Mouse (Mus musculus): ENCODE data around the gene Atp10a. TPM values are rescaled to one million over a fixed set of nuclear protein-coding genes. Genes with fewer than 3 reads are reported as not detected.

Gene Atp10a
- polyA plus RNA-seq (2014; fragmentation: Nextera tagmentation; extraction: Ambion mirVana): 2.7 and 4.0 TPM in 2 replicates

DNA sequence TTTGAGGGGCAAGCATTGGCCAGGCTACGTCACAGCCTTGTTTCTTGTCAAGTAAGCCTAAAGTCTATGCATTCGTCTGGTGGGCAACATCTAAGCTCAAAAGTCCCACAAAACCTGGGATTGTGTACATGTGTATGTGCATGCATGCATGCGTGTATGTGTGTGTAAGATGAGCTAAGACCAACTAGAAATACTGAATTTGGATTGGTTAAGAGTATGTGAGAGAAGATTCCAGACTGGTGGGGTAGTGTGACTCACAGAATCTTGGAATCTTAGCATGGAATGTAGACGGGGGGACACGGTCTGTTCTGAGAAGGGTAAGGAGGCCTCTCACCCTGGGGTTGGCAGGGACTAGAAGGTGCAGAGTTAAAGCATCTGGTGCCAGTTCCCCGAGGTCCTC lies at the start of gene Atp10a:
Atp10a (plus strand) TSS at position 301 of the 400 bp plus-strand sequence.
- Histone ChIP-seq H3K9me3 (ENCODE audit: control insufficient read depth, low read length) (no peaks in the 10 kb centered on the region), H3K4me3 (ENCODE audit: low read depth, low read length) (no peak within 1 kb of the TSS), H3K36me3 (ENCODE audit: control insufficient read depth, insufficient read depth, low read length) (no peaks in the 10 kb centered on the region), H3K9ac (ENCODE audit: low read length) (no peak within 1 kb of the TSS), H3K27ac (ENCODE audit: low read depth, low read length) (no peak within 1 kb of the TSS), H3K4me2 (ENCODE audit: low read depth, low read length, severe bottlenecking) (no peak within 1 kb of the TSS), H3K4me1 (replicated peaks; ENCODE audit: control insufficient read depth, insufficient read depth, low read length) (0 out of 2 replicates have a peak, but pooled peaks cover 2% of the 10 kb centered on the region), H3K27me3 (ENCODE audit: control insufficient read depth, insufficient read depth, low read length) (no peaks in the 10 kb centered on the region)
- ATAC-seq (replicated peaks; ENCODE audit: low FRiP score) (no peak), DNase-seq (ENCODE audit: low spot score) (no peak)
- 86% methylated on average over 6 of the region's 6 CpGs for WGBS

- H3K36me3 ChIP-seq (ENCODE audit: control insufficient read depth, insufficient read depth, low read length): no peaks in the 10 kb centered on the region
- no peak for ATAC-seq (replicated peaks; ENCODE audit: low FRiP score)
- no peak for DNase-seq (ENCODE audit: low spot score)
- H3K9ac ChIP-seq (ENCODE audit: low read length): no peak overlapping the region
- no peaks in the 10 kb centered on the region for H3K27me3 ChIP-seq (ENCODE audit: control insufficient read depth, insufficient read depth, low read length)
- WGBS: 79% methylated on average over 1 of the region's 1 CpGs
- H3K4me2 ChIP-seq (ENCODE audit: low read depth, low read length, severe bottlenecking): no peak overlapping the region
- no peak overlapping the region for H3K4me3 ChIP-seq (ENCODE audit: low read depth, low read length)
- no peaks in the 10 kb centered on the region for H3K9me3 ChIP-seq (ENCODE audit: control insufficient read depth, low read length)
- no peaks in the 10 kb centered on the region for H3K4me1 ChIP-seq (replicated peaks; ENCODE audit: control insufficient read depth, insufficient read depth, low read length)
- no peak overlapping the region for H3K27ac ChIP-seq (ENCODE audit: low read depth, low read length)
These were observed 37.9 kb upstream of the Atp10a start for GRCm38 (mm10) chr7:58618048-58618447.

- Histone ChIP-seq H3K4me1 (replicated peaks; ENCODE audit: control insufficient read depth, insufficient read depth, low read length) (no peaks in the 10 kb centered on the region), H3K27me3 (ENCODE audit: control insufficient read depth, insufficient read depth, low read length) (no peaks in the 10 kb centered on the region), H3K4me3 (ENCODE audit: low read depth, low read length) (no peak overlapping the region), H3K9me3 (ENCODE audit: control insufficient read depth, low read length) (no peaks in the 10 kb centered on the region), H3K9ac (ENCODE audit: low read length) (no peak overlapping the region), H3K4me2 (ENCODE audit: low read depth, low read length, severe bottlenecking) (no peak overlapping the region), H3K27ac (ENCODE audit: low read depth, low read length) (no peak overlapping the region), H3K36me3 (ENCODE audit: control insufficient read depth, insufficient read depth, low read length) (no peaks in the 10 kb centered on the region)
- DNase-seq (ENCODE audit: low spot score): no peak
- WGBS: 85% methylated on average over 9 of the region's 9 CpGs
- no peak for ATAC-seq (replicated peaks; ENCODE audit: low FRiP score)
These were observed 29.4 kb upstream of the Atp10a start for GRCm38 (mm10) chr7:58626305-58627155.

DNA sequence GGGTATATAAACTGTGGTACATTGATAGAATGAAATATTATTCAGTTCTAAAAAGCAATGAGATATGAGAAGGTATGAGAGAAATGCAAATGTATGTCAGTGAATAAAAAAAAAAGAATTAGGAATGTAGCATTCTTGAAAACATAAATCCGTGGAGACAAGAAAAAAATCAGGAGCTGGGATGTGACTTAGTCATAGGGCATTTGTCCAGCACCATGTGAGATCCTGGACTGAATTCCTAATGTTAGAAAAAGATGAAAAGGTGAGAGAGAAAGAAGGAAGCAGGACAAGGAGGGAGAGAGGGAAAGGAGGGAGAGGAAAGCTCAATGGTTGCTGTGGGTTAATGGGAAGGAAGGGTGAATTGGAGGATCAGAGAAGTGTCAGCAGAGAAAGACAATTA lies 28.6 kb upstream of the Atp10a start:
- H3K36me3 ChIP-seq (ENCODE audit: control insufficient read depth, insufficient read depth, low read length): no peaks in the 10 kb centered on the region
- H3K27me3 ChIP-seq (ENCODE audit: control insufficient read depth, insufficient read depth, low read length): no peaks in the 10 kb centered on the region
- WGBS: 81% methylated on average over 1 of the region's 1 CpGs
- no peak overlapping the region for H3K4me2 ChIP-seq (ENCODE audit: low read depth, low read length, severe bottlenecking)
- no peak overlapping the region for H3K9ac ChIP-seq (ENCODE audit: low read length)
- H3K27ac ChIP-seq (ENCODE audit: low read depth, low read length): no peak overlapping the region
- H3K4me3 ChIP-seq (ENCODE audit: low read depth, low read length): no peak overlapping the region
- no peak for ATAC-seq (replicated peaks; ENCODE audit: low FRiP score)
- H3K9me3 ChIP-seq (ENCODE audit: control insufficient read depth, low read length): no peaks in the 10 kb centered on the region
- no peak for DNase-seq (ENCODE audit: low spot score)
- no peaks in the 10 kb centered on the region for H3K4me1 ChIP-seq (replicated peaks; ENCODE audit: control insufficient read depth, insufficient read depth, low read length)

DNA sequence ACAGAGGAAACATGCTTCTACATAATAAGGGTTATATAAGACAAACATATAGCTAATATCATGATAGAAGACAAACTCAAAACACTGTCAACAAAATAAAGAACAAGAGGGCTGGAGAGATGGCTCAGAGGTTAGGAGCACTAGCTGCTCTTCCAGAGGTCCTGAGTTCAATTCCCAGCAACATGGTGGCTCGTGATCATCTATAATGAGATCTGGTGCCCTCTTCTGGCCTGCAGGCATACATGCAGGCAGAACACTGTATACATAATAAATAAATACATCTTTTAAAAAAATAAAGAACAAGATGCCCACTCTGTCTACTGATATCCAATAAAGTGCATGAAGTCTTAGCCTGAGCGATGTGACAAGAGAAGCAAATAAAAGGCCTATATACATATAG lies 26.7 kb upstream of the Atp10a start:
- WGBS: 85% methylated on average over 2 of the region's 2 CpGs
- Histone ChIP-seq H3K9me3 (ENCODE audit: control insufficient read depth, low read length) (no peaks in the 10 kb centered on the region), H3K27ac (ENCODE audit: low read depth, low read length) (no peak overlapping the region), H3K4me1 (replicated peaks; ENCODE audit: control insufficient read depth, insufficient read depth, low read length) (no peaks in the 10 kb centered on the region), H3K4me2 (ENCODE audit: low read depth, low read length, severe bottlenecking) (no peak overlapping the region), H3K9ac (ENCODE audit: low read length) (no peak overlapping the region), H3K27me3 (ENCODE audit: control insufficient read depth, insufficient read depth, low read length) (no peaks in the 10 kb centered on the region), H3K4me3 (ENCODE audit: low read depth, low read length) (no peak overlapping the region), H3K36me3 (ENCODE audit: control insufficient read depth, insufficient read depth, low read length) (no peaks in the 10 kb centered on the region)
- DNase-seq (ENCODE audit: low spot score) (no peak), ATAC-seq (replicated peaks; ENCODE audit: low FRiP score) (no peak)

- WGBS: 80% methylated on average over 1 of the region's 1 CpGs
- Histone ChIP-seq H3K4me2 (ENCODE audit: low read depth, low read length, severe bottlenecking) (no peak overlapping the region), H3K9ac (ENCODE audit: low read length) (no peak overlapping the region), H3K36me3 (ENCODE audit: control insufficient read depth, insufficient read depth, low read length) (no peaks in the 10 kb centered on the region), H3K27ac (ENCODE audit: low read depth, low read length) (no peak overlapping the region), H3K9me3 (ENCODE audit: control insufficient read depth, low read length) (no peaks in the 10 kb centered on the region), H3K27me3 (ENCODE audit: control insufficient read depth, insufficient read depth, low read length) (no peaks in the 10 kb centered on the region), H3K4me3 (ENCODE audit: low read depth, low read length) (no peak overlapping the region), H3K4me1 (replicated peaks; ENCODE audit: control insufficient read depth, insufficient read depth, low read length) (no peaks in the 10 kb centered on the region)
- DNase-seq (ENCODE audit: low spot score): no peak
- ATAC-seq (replicated peaks; ENCODE audit: low FRiP score): no peak
These were observed 22.3 kb upstream of the Atp10a start for GRCm38 (mm10) chr7:58633683-58634082.

GRCm38 (mm10) chr7:58639676-58640075 lies 16.3 kb upstream of the Atp10a start:
- no peak overlapping the region for H3K27ac ChIP-seq (ENCODE audit: low read depth, low read length)
- no peaks in the 10 kb centered on the region for H3K4me1 ChIP-seq (replicated peaks; ENCODE audit: control insufficient read depth, insufficient read depth, low read length)
- H3K4me3 ChIP-seq (ENCODE audit: low read depth, low read length): no peak overlapping the region
- WGBS: 93% methylated on average over 2 of the region's 2 CpGs
- DNase-seq (ENCODE audit: low spot score) (no peak), ATAC-seq (replicated peaks; ENCODE audit: low FRiP score) (no peak)
- no peaks in the 10 kb centered on the region for H3K27me3 ChIP-seq (ENCODE audit: control insufficient read depth, insufficient read depth, low read length)
- no peaks in the 10 kb centered on the region for H3K36me3 ChIP-seq (ENCODE audit: control insufficient read depth, insufficient read depth, low read length)
- no peak overlapping the region for H3K4me2 ChIP-seq (ENCODE audit: low read depth, low read length, severe bottlenecking)
- no peak overlapping the region for H3K9ac ChIP-seq (ENCODE audit: low read length)
- no peaks in the 10 kb centered on the region for H3K9me3 ChIP-seq (ENCODE audit: control insufficient read depth, low read length)

DNA sequence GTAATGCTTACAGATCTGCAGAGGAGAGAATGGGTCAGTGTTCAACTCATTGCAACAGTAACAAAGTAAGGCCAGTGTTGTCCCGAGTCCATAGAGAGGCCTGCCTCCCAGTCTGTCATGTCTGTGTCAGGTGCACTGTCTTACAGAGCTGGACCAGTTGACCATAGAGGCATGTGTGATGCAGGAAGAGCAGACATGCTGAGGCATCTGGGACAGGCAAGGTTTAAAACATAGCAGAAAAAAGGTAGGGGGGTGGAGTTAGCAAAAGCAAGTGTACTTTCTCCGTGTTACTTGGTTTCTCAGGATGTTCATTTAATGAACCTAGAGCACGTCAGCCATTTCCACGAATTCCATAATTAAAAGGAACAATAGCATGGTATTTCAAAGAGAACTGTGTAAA lies 15.5 kb upstream of the Atp10a start:
- no peak for ATAC-seq (replicated peaks; ENCODE audit: low FRiP score)
- Histone ChIP-seq H3K27ac (ENCODE audit: low read depth, low read length) (no peak overlapping the region), H3K9me3 (ENCODE audit: control insufficient read depth, low read length) (no peaks in the 10 kb centered on the region)

GRCm38 (mm10) chr7:58641916-58642315 lies 14.1 kb upstream of the Atp10a start:
- Histone ChIP-seq H3K4me3 (ENCODE audit: low read depth, low read length) (no peak overlapping the region), H3K4me1 (replicated peaks; ENCODE audit: control insufficient read depth, insufficient read depth, low read length) (no peaks in the 10 kb centered on the region), H3K4me2 (ENCODE audit: low read depth, low read length, severe bottlenecking) (no peak overlapping the region), H3K9ac (ENCODE audit: low read length) (no peak overlapping the region), H3K36me3 (ENCODE audit: control insufficient read depth, insufficient read depth, low read length) (no peaks in the 10 kb centered on the region), H3K9me3 (ENCODE audit: control insufficient read depth, low read length) (no peaks in the 10 kb centered on the region), H3K27me3 (ENCODE audit: control insufficient read depth, insufficient read depth, low read length) (no peaks in the 10 kb centered on the region), H3K27ac (ENCODE audit: low read depth, low read length) (no peak overlapping the region)
- WGBS: 94% methylated on average over 3 of the region's 3 CpGs
- ATAC-seq (replicated peaks; ENCODE audit: low FRiP score): no peak
- no peak for DNase-seq (ENCODE audit: low spot score)

More for the DNA sequence above, 15.5 kb upstream of the Atp10a start:
- Histone ChIP-seq H3K4me2 (ENCODE audit: low read depth, low read length, severe bottlenecking) (no peak overlapping the region), H3K4me1 (replicated peaks; ENCODE audit: control insufficient read depth, insufficient read depth, low read length) (no peaks in the 10 kb centered on the region), H3K9ac (ENCODE audit: low read length) (no peak overlapping the region), H3K36me3 (ENCODE audit: control insufficient read depth, insufficient read depth, low read length) (no peaks in the 10 kb centered on the region), H3K27me3 (ENCODE audit: control insufficient read depth, insufficient read depth, low read length) (no peaks in the 10 kb centered on the region), H3K4me3 (ENCODE audit: low read depth, low read length) (no peak overlapping the region)
- no peak for DNase-seq (ENCODE audit: low spot score)
- WGBS: 77% methylated on average over 4 of the region's 4 CpGs

All from forebrain, embryonic 11.5 days (tissue).